Mouse (Mus musculus) liver, embryonic 15.5 days (tissue): ENCODE results near the gene Ss18l2. TPM values are rescaled to one million over a fixed set of nuclear protein-coding genes. Genes with fewer than 3 reads are reported as not detected.

ENCODE experiments used
- ATAC-seq: fragments of 200-750 bp; cut with Nextera tagmentation; 2 replicates; pipeline ENCODE4 v1.8.0; 2017; ENCODE audit warnings: moderate number of reproducible peaks, mild to moderate bottlenecking, moderate library complexity; ENCODE audit not compliant: insufficient read depth
- H3K27ac ChIP-seq: fragments of 300-500 bp; sonication (generic); replicated peaks from 2 replicates; pipeline ENCODE4 v1.5.1; 2015; ENCODE audit warnings: mild to moderate bottlenecking, inconsistent platforms
- H3K27me3 ChIP-seq: fragments of 300-500 bp; sonication (generic); 2 replicates; pipeline ENCODE4 v1.6.1; 2015; ENCODE audit warnings: mild to moderate bottlenecking, inconsistent platforms
- H3K36me3 ChIP-seq: fragments of 300-500 bp; sonication (generic); replicated peaks from 2 replicates; pipeline ENCODE4 v1.6.1; 2015; ENCODE audit warnings: moderate library complexity, mild to moderate bottlenecking, inconsistent platforms
- H3K4me1 ChIP-seq: fragments of 300-500 bp; sonication (generic); replicated peaks from 2 replicates; pipeline ENCODE4 v1.6.1; 2015; ENCODE audit warnings: inconsistent platforms
- H3K4me2 ChIP-seq: fragments of 300-500 bp; sonication (generic); 2 replicates; pipeline ENCODE4 v1.6.1; 2015; ENCODE audit warnings: moderate library complexity, mild to moderate bottlenecking, inconsistent platforms
- H3K4me3 ChIP-seq: fragments of 300-500 bp; sonication (generic); replicated peaks from 2 replicates; pipeline ENCODE4 v1.5.1; 2015; ENCODE audit warnings: mild to moderate bottlenecking, inconsistent platforms
- H3K9ac ChIP-seq: fragments of 300-500 bp; sonication (generic); 2 replicates; pipeline ENCODE4 v1.6.1; 2015; ENCODE audit warnings: moderate library complexity, mild to moderate bottlenecking, inconsistent platforms
- H3K9me3 ChIP-seq: fragments of 300-500 bp; sonication (generic); replicated peaks from 2 replicates; pipeline ENCODE4 v1.6.1; 2016; ENCODE audit warnings: inconsistent platforms
- WGBS: fragments of 180-500 bp; shearing (Covaris S2); methylation state at CpG from one replicate; pipeline ENCODE4 v1.1.7; 2015; ENCODE audit warnings: mixed read lengths; ENCODE audit not compliant: insufficient replicate concordance; 5-methylcytosine and 5-hydroxymethylcytosine counted together
- polyA plus RNA-seq: library from polyadenylated mRNA; unstranded; fragments of >200 nt; fragmentation: Nextera tagmentation; extraction: Ambion mirVana; gene quantifications from 2 replicates; pipeline ENCODE4 v1.2.1, GENCODE M21; 2015

Gene Ss18l2
- polyA plus RNA-seq, 1 experiment from 2014 or later: 55.3 TPM

- Histone ChIP-seq H3K4me2 (peak within 1 kb of the TSS; percentile 70), H3K9ac (peak within 1 kb of the TSS; percentile 43), H3K9me3 (no peaks in the 10 kb centered on the region), H3K4me3 (peak within 1 kb of the TSS; percentile 58), H3K4me1 (peaks cover 25% of the 10 kb centered on the region; the same call in 1 of the 2 replicates), H3K27ac (peak within 1 kb of the TSS; percentile 51; the same call in 1 of the 2 replicates), H3K36me3 (peaks cover 24% of the 10 kb centered on the region), H3K27me3 (peaks cover 47% of the 10 kb centered on the region)
- ATAC-seq: peak; percentile 44
- 2% methylated on average over 92 of the region's 97 CpGs for WGBS
These were observed 49.3 kb downstream of the Ss18l2 start, which contains the start of gene Zfp651 for GRCm38 (mm10) chr9:121759091-121760081. TSS of gene Zfp651 (plus strand) at chr9:121759330.

- H3K9me3 ChIP-seq: no peaks in the 10 kb centered on the region
- ATAC-seq: peak; percentile 14; the same call in 1 of the 2 replicates
- H3K9ac ChIP-seq: peak overlapping the region; percentile 43
- H3K27me3 ChIP-seq: peaks cover 47% of the 10 kb centered on the region
- peaks cover 25% of the 10 kb centered on the region; the same call in 1 of the 2 replicates for H3K4me1 ChIP-seq
- H3K36me3 ChIP-seq: peaks cover 13% of the 10 kb centered on the region
- WGBS: 3% methylated on average over 43 of the region's 43 CpGs
- H3K27ac ChIP-seq: peak overlapping the region; percentile 51; the same call in 1 of the 2 replicates
- peak overlapping the region; percentile 70 for H3K4me2 ChIP-seq
- peak overlapping the region; percentile 58 for H3K4me3 ChIP-seq
These were observed 50.4 kb downstream of the Ss18l2 start for GRCm38 (mm10) chr9:121760271-121761090.

GRCm38 (mm10) chr9:121761091-121761665 lies 51.0 kb downstream of the Ss18l2 start:
- H3K9ac ChIP-seq: no peak overlapping the region
- H3K27ac ChIP-seq: no peak overlapping the region

GRCm38 (mm10) chr9:121761787-121762186 lies 51.7 kb downstream of the Ss18l2 start:
- Histone ChIP-seq H3K27ac (no peak overlapping the region), H3K4me1 (peaks cover 25% of the 10 kb centered on the region; the same call in 1 of the 2 replicates), H3K4me2 (no peak overlapping the region), H3K36me3 (peaks cover 2% of the 10 kb centered on the region; the same call in 1 of the 2 replicates), H3K9me3 (no peaks in the 10 kb centered on the region), H3K27me3 (peaks cover 47% of the 10 kb centered on the region), H3K9ac (no peak overlapping the region), H3K4me3 (no peak overlapping the region)
- ATAC-seq: no peak
- 71% methylated on average over 8 of the region's 8 CpGs for WGBS

More at GRCm38 (mm10) chr9:121761091-121761665, 51.0 kb downstream of the Ss18l2 start:
- no peak for ATAC-seq
- Histone ChIP-seq H3K9me3 (no peaks in the 10 kb centered on the region), H3K4me3 (no peak overlapping the region), H3K36me3 (peaks cover 6% of the 10 kb centered on the region), H3K4me2 (0 out of 2 replicates have a peak overlapping the region, but pooled peaks have one; percentile 70), H3K27me3 (peaks cover 47% of the 10 kb centered on the region), H3K4me1 (peaks cover 25% of the 10 kb centered on the region; the same call in 1 of the 2 replicates)
- WGBS: 61% methylated on average over 10 of the region's 10 CpGs

GRCm38 (mm10) chr9:121762248-121762647 lies 52.1 kb downstream of the Ss18l2 start:
- Histone ChIP-seq H3K36me3 (no peaks in the 10 kb centered on the region), H3K4me2 (no peak overlapping the region), H3K9me3 (no peaks in the 10 kb centered on the region), H3K27ac (no peak overlapping the region), H3K4me1 (peaks cover 25% of the 10 kb centered on the region; the same call in 1 of the 2 replicates), H3K4me3 (no peak overlapping the region), H3K9ac (no peak overlapping the region), H3K27me3 (peaks cover 47% of the 10 kb centered on the region)
- 75% methylated on average over 10 of the region's 10 CpGs for WGBS
- no peak for ATAC-seq

GRCm38 (mm10) chr9:121762761-121763160 lies 52.6 kb downstream of the Ss18l2 start:
- Histone ChIP-seq H3K9ac (no peak overlapping the region), H3K4me2 (no peak overlapping the region), H3K36me3 (no peaks in the 10 kb centered on the region), H3K9me3 (no peaks in the 10 kb centered on the region), H3K27me3 (peaks cover 46% of the 10 kb centered on the region), H3K27ac (no peak overlapping the region), H3K4me3 (no peak overlapping the region), H3K4me1 (peaks cover 25% of the 10 kb centered on the region; the same call in 1 of the 2 replicates)
- 82% methylated on average over 25 of the region's 25 CpGs for WGBS
- no peak for ATAC-seq

Other genes with a start within 250 kb of the Ss18l2 start
- gene Cck, start 214.6 kb upstream of the Ss18l2 start, polyA plus RNA-seq: 0.17 and 0.32 TPM in 2 replicates
- gene Lyzl4, start 68.2 kb upstream of the Ss18l2 start, polyA plus RNA-seq: 0.20 TPM in 1 of 2 replicates, not detected in the other
- gene Vipr1, start 67.6 kb upstream of the Ss18l2 start, polyA plus RNA-seq: 0.41 and 0.69 TPM in 2 replicates
- 3.3 and 3.6 TPM in 2 replicates for gene Sec22c, start 4.8 kb upstream of the Ss18l2 start, polyA plus RNA-seq
- 23.0 and 25.2 TPM in 2 replicates for gene Nktr, start 8.8 kb downstream of the Ss18l2 start, polyA plus RNA-seq
- gene Zfp651, start 49.0 kb downstream of the Ss18l2 start, polyA plus RNA-seq: 1.6 and 2.0 TPM in 2 replicates
- 0.67 and 0.98 TPM in 2 replicates for gene Klhl40, start 67.3 kb downstream of the Ss18l2 start, polyA plus RNA-seq
- gene Hhatl, start 82.2 kb downstream of the Ss18l2 start, polyA plus RNA-seq: 0.18 TPM in 2 replicates
- not detected in 2 replicates for gene Ccdc13, start 129.1 kb downstream of the Ss18l2 start, polyA plus RNA-seq
- gene Higd1a, start 148.0 kb downstream of the Ss18l2 start, polyA plus RNA-seq: 96.2 and 102 TPM in 2 replicates
- 0.45 and 0.53 TPM in 2 replicates for gene Ackr2, start 188.0 kb downstream of the Ss18l2 start, polyA plus RNA-seq
- gene Cyp8b1, start 206.0 kb downstream of the Ss18l2 start, polyA plus RNA-seq: 4.4 and 9.5 TPM in 2 replicates
- 0.24 and 0.55 TPM in 2 replicates for gene Fam198a, start 240.7 kb downstream of the Ss18l2 start, polyA plus RNA-seq